Mouse (Mus musculus) megakaryocyte progenitor cell, adult 5-6 weeks (primary cell): ENCODE measurements at regions not wholly inside any gene's neighbourhood (a gene's known extent, or its start where the extent isn't known, plus 50 kb on each side); places are given as distances from the start of the nearest gene placed in this dataset.
"Not testable (repeated sequence)": the region's sequence is repeated elsewhere in the genome, so short reads cannot be mapped to it uniquely, and the experiment has no call there.

Experiments used
- ATAC-seq: replicated peaks from 2 replicates; pipeline ENCODE4 v1.8.0; 2016; ENCODE audit warnings: mild to moderate bottlenecking, moderate TSS enrichment, inconsistent platforms; ENCODE audit not compliant: poor library complexity

GRCm38 (mm10) chr14:84610476-84610875, 167.1 kb downstream of the Pcdh17 start:
- ATAC-seq: no peak

GRCm38 (mm10) chr14:84612551-84612950, 169.2 kb downstream of the Pcdh17 start:
- ATAC-seq: no peak

- no peak for ATAC-seq
Measured at GRCm38 (mm10) chr14:84645026-84645425, 201.7 kb downstream of the Pcdh17 start.

- ATAC-seq: no peak
Measured at GRCm38 (mm10) chr14:84645972-84646577, 202.7 kb downstream of the Pcdh17 start.

- ATAC-seq: no peak
Measured at GRCm38 (mm10) chr14:84659206-84659775, 215.9 kb downstream of the Pcdh17 start.

GRCm38 (mm10) chr14:84667685-84668084, 224.3 kb downstream of the Pcdh17 start:
- not testable (repeated sequence) for ATAC-seq

GRCm38 (mm10) chr14:84671678-84672472, 228.5 kb downstream of the Pcdh17 start:
- no peak for ATAC-seq

GRCm38 (mm10) chr14:84686848-84687247, 243.5 kb downstream of the Pcdh17 start:
- peak; percentile 37; the same call in 1 of the 2 replicates for ATAC-seq

GRCm38 (mm10) chr14:84690810-84691209, 247.4 kb downstream of the Pcdh17 start:
- ATAC-seq: no peak
